ENCODE assay signal across 11 mouse cellular contexts in genomic region chr6:125312171-125312570, GRCm38 (mm10). TPM values are rescaled to one million over a fixed set of nuclear protein-coding genes. Genes with fewer than 3 reads are reported as not detected.
DNase-seq lines count a peak whose midpoint lies in the region; ATAC-seq and TF ChIP-seq lines count a peak whose summit lies in the region.
"Had no signal": no experiment of that assay in that cellular context is flagged by ENCODE, and none has a peak within 500 bp of the region (broad histone marks: within the 10 kb centered on the region; RNA-seq: fewer than 3 reads in every experiment).

No protein-coding gene starts in this region.

- H3K4me1 ChIP-seq in embryonic facial prominence, embryonic 15.5 days, result peaks cover 45% of the 10 kb centered on the region
- H3K4me1 ChIP-seq in hindbrain, postnatal 0 days (ENCODE audit: insufficient read depth, low read length), result peaks cover 18% of the 10 kb centered on the region
- H3K4me1 ChIP-seq in midbrain, embryonic 16.5 days (ENCODE audit: control insufficient read depth, insufficient read depth, low read length), result peaks cover 13% of the 10 kb centered on the region

- DNase-seq in kidney, postnatal 10 days, result peak; percentile 20
- no peak for DNase-seq in kidney, adult 9 months
- no peak for DNase-seq in hindbrain, postnatal 0 days (ENCODE audit: low spot score)
- no peak for DNase-seq in layer of hippocampus, postnatal 10 days (ENCODE audit: low spot score in 2 of 2)
- no peak for DNase-seq in adrenal gland, postnatal 36 days
- DNase-seq in right cerebral cortex, postnatal 4 days, result no peak

- H3K4me2 ChIP-seq in embryonic facial prominence, embryonic 15.5 days (replicated peaks), result peak overlapping the region; percentile 77
- peak overlapping the region; percentile 56; the same call in 1 of the 2 replicates for H3K4me2 ChIP-seq in hindbrain, postnatal 0 days (ENCODE audit: low read depth, low read length)
- H3K4me2 ChIP-seq in midbrain, embryonic 16.5 days (ENCODE audit: low read length), result peak overlapping the region; percentile 55; the same call in 1 of the 2 replicates

- no peak for ATAC-seq in embryonic facial prominence, embryonic 15.5 days (ENCODE audit: insufficient number of reproducible peaks, low FRiP score, low TSS enrichment, low read depth)
- no peak for ATAC-seq in hindbrain, postnatal 0 days
- no peak for ATAC-seq in midbrain, embryonic 16.5 days

- H3K9me3 ChIP-seq in embryonic facial prominence, embryonic 15.5 days (replicated peaks), result no peaks in the 10 kb centered on the region
- H3K9me3 ChIP-seq in hindbrain, postnatal 0 days (ENCODE audit: low read length), result no peaks in the 10 kb centered on the region
- no peaks in the 10 kb centered on the region for H3K9me3 ChIP-seq in midbrain, embryonic 16.5 days (replicated peaks; ENCODE audit: control insufficient read depth, low read length, poor library complexity, severe bottlenecking)

- H3K27ac ChIP-seq in embryonic facial prominence, embryonic 15.5 days (replicated peaks), result no peak overlapping the region
- no peak overlapping the region for H3K27ac ChIP-seq in hindbrain, postnatal 0 days
- no peak overlapping the region for H3K27ac ChIP-seq in midbrain, embryonic 16.5 days (ENCODE audit: low read length)

- WGBS in embryonic facial prominence, embryonic 15.5 days, result 83% methylated on average over 9 of the region's 9 CpGs
- WGBS in hindbrain, postnatal 0 days, result 87% methylated on average over 9 of the region's 9 CpGs
- 93% methylated on average over 9 of the region's 9 CpGs for WGBS in midbrain, embryonic 16.5 days

- no peak for TF ChIP-seq CTCF in hindbrain, postnatal 0 days (IDR thresholded peaks at IDR 0.05; ENCODE audit: low read depth)

- peaks cover 10% of the 10 kb centered on the region for H3K36me3 ChIP-seq in embryonic facial prominence, embryonic 15.5 days
- H3K36me3 ChIP-seq in hindbrain, postnatal 0 days (ENCODE audit: insufficient read depth, low read length), result no peaks in the 10 kb centered on the region
- no peaks in the 10 kb centered on the region for H3K36me3 ChIP-seq in midbrain, embryonic 16.5 days (ENCODE audit: control insufficient read depth, insufficient read depth, low read length)

- no peaks in the 10 kb centered on the region for H3K27me3 ChIP-seq in embryonic facial prominence, embryonic 15.5 days
- H3K27me3 ChIP-seq in hindbrain, postnatal 0 days (ENCODE audit: insufficient read depth, low read length), result no peaks in the 10 kb centered on the region
- no peaks in the 10 kb centered on the region for H3K27me3 ChIP-seq in midbrain, embryonic 16.5 days (ENCODE audit: control insufficient read depth, insufficient read depth, low read depth, low read length)

- peak overlapping the region; percentile 58 for H3K4me3 ChIP-seq in embryonic facial prominence, embryonic 15.5 days (replicated peaks)
- no peak overlapping the region for H3K4me3 ChIP-seq in hindbrain, postnatal 0 days (ENCODE audit: low read length)
- H3K4me3 ChIP-seq in midbrain, embryonic 16.5 days (ENCODE audit: low read depth, low read length), result no peak overlapping the region

- H3K9ac ChIP-seq in embryonic facial prominence, embryonic 15.5 days, result no peak overlapping the region
- no peak overlapping the region for H3K9ac ChIP-seq in hindbrain, postnatal 0 days (replicated peaks; ENCODE audit: low read length)
- no peak overlapping the region for H3K9ac ChIP-seq in midbrain, embryonic 16.5 days (ENCODE audit: low read depth, low read length)

RNA-seq across cellular contexts. Expression of gene Ltbr, which starts 1.5 kb away (rescaled TPM):
- 47.3 and 47.7 TPM in 2 replicates for polyA plus RNA-seq in embryonic facial prominence, embryonic 15.5 days (2015; fragmentation: Nextera tagmentation; extraction: Ambion mirVana)
- total RNA-seq in hindbrain, postnatal 0 days (2014; rRNA removed), result 31.6 and 34.4 TPM in 2 replicates
- polyA plus RNA-seq in hindbrain, postnatal 0 days (2015; fragmentation: Nextera tagmentation; extraction: Ambion mirVana), result 17.5 and 18.1 TPM in 2 replicates
- polyA plus RNA-seq in midbrain, embryonic 16.5 days (2015; fragmentation: Nextera tagmentation; extraction: Ambion mirVana), result 12.8 and 16.0 TPM in 2 replicates
- 10 to 100 TPM; 11.1 to 13.0 TPM for total RNA-seq in layer of hippocampus, postnatal 10 days (2021)
- total RNA-seq in adrenal gland, postnatal 36 days (2021), result 10 to 100 TPM; 76.7 to 87.4 TPM

RNA-seq across cellular contexts. Expression of gene Scnn1a, which starts 8.3 kb away (rescaled TPM):
- 7.2 and 8.8 TPM in 2 replicates for polyA plus RNA-seq in embryonic facial prominence, embryonic 15.5 days (2015; fragmentation: Nextera tagmentation; extraction: Ambion mirVana)
- total RNA-seq in hindbrain, postnatal 0 days (2014; rRNA removed), result 1.7 and 3.0 TPM in 2 replicates
- polyA plus RNA-seq in hindbrain, postnatal 0 days (2015; fragmentation: Nextera tagmentation; extraction: Ambion mirVana), result 1.00 and 1.2 TPM in 2 replicates
- polyA plus RNA-seq in midbrain, embryonic 16.5 days (2015; fragmentation: Nextera tagmentation; extraction: Ambion mirVana), result 0.67 and 1.1 TPM in 2 replicates
- total RNA-seq in layer of hippocampus, postnatal 10 days (2021), result 1 to 10 TPM; 2.5 to 3.5 TPM
- total RNA-seq in adrenal gland, postnatal 36 days (2021), result 1 to 10 TPM; 1.1 to 1.5 TPM

RNA-seq across cellular contexts. Expression of gene Tuba3a, which starts 26.3 kb away (rescaled TPM):
- polyA plus RNA-seq in embryonic facial prominence, embryonic 15.5 days (2015; fragmentation: Nextera tagmentation; extraction: Ambion mirVana), result 0.24 TPM in 1 of 2 replicates, not detected in the other
- not detected in 2 replicates for total RNA-seq in hindbrain, postnatal 0 days (2014; rRNA removed)
- polyA plus RNA-seq in hindbrain, postnatal 0 days (2015; fragmentation: Nextera tagmentation; extraction: Ambion mirVana), result not detected in 2 replicates
- not detected in 2 replicates for polyA plus RNA-seq in midbrain, embryonic 16.5 days (2015; fragmentation: Nextera tagmentation; extraction: Ambion mirVana)
- total RNA-seq in layer of hippocampus, postnatal 10 days (2021), result not detected
- total RNA-seq in adrenal gland, postnatal 36 days (2021), result not detected
- total RNA-seq: adrenal gland, postnatal 25 days; common myeloid progenitor, adult 5-6 weeks; left cerebral cortex, adult 18-20 months had no signal

RNA-seq across cellular contexts. Expression of gene Tnfrsf1a, which starts 37.0 kb away (rescaled TPM):
- 88.7 and 93.3 TPM in 2 replicates for polyA plus RNA-seq in embryonic facial prominence, embryonic 15.5 days (2015; fragmentation: Nextera tagmentation; extraction: Ambion mirVana)
- total RNA-seq in hindbrain, postnatal 0 days (2014; rRNA removed), result 12.2 and 18.0 TPM in 2 replicates
- 15.5 and 16.3 TPM in 2 replicates for polyA plus RNA-seq in hindbrain, postnatal 0 days (2015; fragmentation: Nextera tagmentation; extraction: Ambion mirVana)
- polyA plus RNA-seq in midbrain, embryonic 16.5 days (2015; fragmentation: Nextera tagmentation; extraction: Ambion mirVana), result 11.0 and 11.2 TPM in 2 replicates
- 10 to 100 TPM; 12.6 to 13.8 TPM for total RNA-seq in layer of hippocampus, postnatal 10 days (2021)
- 100 to 1,000 TPM; 242 to 262 TPM for total RNA-seq in adrenal gland, postnatal 36 days (2021)
